In the genomic region with DNA sequence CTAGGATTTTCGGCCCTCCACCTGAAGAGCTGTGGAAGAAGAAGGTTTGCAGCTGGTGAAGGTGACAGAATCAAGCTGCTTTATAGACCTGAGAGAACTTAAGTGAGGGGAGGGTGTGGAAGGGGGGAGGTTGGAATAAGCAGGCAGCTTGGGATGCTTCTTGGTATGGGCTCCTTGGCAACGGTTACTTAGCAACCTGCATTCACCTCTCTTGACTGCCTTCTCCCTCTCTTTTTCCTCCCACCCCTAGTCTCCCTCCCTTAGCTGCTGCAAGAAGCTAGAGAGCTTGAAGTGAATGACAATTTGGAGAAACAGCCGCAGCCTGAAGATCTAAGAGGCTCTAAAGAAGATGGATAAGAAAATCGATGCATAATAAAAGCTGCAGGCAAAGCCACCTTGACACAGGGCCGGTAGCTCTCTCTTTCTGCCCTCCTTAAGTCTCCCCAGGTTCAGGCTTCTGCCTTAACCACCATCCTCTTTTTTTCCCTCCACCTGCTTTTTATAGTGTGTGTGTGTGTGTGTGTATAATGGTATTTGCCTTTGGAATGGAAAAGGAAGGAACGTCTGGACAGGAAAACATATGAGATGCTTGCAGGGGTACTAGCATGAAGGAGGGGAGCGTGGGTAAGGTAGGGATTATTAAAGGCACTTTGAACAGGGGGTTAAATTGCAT, we compare ENCODE assay signal across 8 mouse cellular contexts.
DNase-seq lines count a peak whose midpoint lies in the region; ATAC-seq lines count a peak whose summit lies in the region.

No protein-coding gene starts in this region.

- H3K36me3 ChIP-seq in hindbrain, embryonic 10.5 days, result no peaks in the 10 kb centered on the region

- DNase-seq in embryo, embryonic 11.5 days (ENCODE audit: low read depth, low spot score), result peak; percentile 19
- DNase-seq in hindbrain, embryonic 10.5 days (ENCODE audit: low spot score), result peak; percentile 50
- peak; percentile 79 to 94 for DNase-seq in left cerebral cortex, postnatal 25 days (ENCODE audit: low spot score in 2 of 2)
- DNase-seq in retina, postnatal 7 days (ENCODE audit: low read depth, low spot score), result peak; percentile 8
- no peak for DNase-seq in cerebellum, adult 8-10 months
- no peak for DNase-seq in lung, adult 18-20 months
- DNase-seq in kidney, adult 11 months, result no peak

- peaks cover 22% of the 10 kb centered on the region for H3K4me1 ChIP-seq in hindbrain, embryonic 10.5 days (replicated peaks)

- peaks cover 28% of the 10 kb centered on the region; the same call in 1 of the 2 replicates for H3K27me3 ChIP-seq in hindbrain, embryonic 10.5 days (ENCODE audit: insufficient read depth, poor library complexity, severe bottlenecking)

- no peak for ATAC-seq in erythroid progenitor cell, adult 5-6 weeks (replicated peaks; ENCODE audit: low FRiP score, poor library complexity, severe bottlenecking)

- WGBS in hindbrain, embryonic 10.5 days, result 35% methylated on average over 7 of the region's 7 CpGs

- no peak overlapping the region for H3K27ac ChIP-seq in hindbrain, embryonic 10.5 days

- no peaks in the 10 kb centered on the region for H3K9me3 ChIP-seq in hindbrain, embryonic 10.5 days

- intact Hi-C loops in left cerebral cortex, postnatal 25 days (cut with DNase I), result no loop called here

- H3K4me3 ChIP-seq in hindbrain, embryonic 10.5 days, result no peak overlapping the region; the same call in 1 of the 2 replicates

Comparison
In these comparisons a context has a peak if more than half of its experiments do, and no peak if none do; other contexts are left out.
1. DNase-seq: peak in embryo, embryonic 11.5 days (single experiment), hindbrain, embryonic 10.5 days (single experiment), left cerebral cortex, postnatal 25 days (2 of 2) and retina, postnatal 7 days (single experiment); none in cerebellum, adult 8-10 months (single experiment), lung, adult 18-20 months (0 of 2) and kidney, adult 11 months (single experiment).